Mouse (Mus musculus) liver, adult (tissue): ENCODE results near the gene Wnt1.

Source experiments
- GATA4 ChIP-seq: IDR thresholded peaks from 2 replicates; pipeline ENCODE4 v1.6.1; 2014; ENCODE audit warnings: mild to moderate bottlenecking, low read length; ENCODE audit not compliant: insufficient replicate concordance

The Wnt1 gene

DNA sequence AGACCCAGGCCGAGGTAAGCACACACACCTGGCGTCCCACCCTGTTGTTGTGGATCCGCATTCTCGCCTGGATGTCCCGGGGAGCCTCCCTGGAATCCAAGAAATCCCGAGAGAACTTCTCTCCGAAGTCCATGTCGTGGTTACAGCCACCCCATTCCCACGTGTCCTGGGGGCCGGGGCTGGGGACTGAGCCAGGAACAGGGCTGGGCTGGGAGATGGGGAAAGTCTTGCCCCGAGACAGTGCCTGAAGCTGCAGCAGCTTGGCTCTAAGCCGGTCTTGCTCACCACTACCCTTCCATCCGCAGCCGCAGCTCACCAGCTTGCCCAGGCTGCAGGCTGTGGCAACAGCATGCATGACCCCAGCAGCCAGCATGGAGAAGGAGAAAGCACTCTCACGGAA, 15.6 kb upstream of the Wnt1 start:
- no peak for TF ChIP-seq GATA4

DNA sequence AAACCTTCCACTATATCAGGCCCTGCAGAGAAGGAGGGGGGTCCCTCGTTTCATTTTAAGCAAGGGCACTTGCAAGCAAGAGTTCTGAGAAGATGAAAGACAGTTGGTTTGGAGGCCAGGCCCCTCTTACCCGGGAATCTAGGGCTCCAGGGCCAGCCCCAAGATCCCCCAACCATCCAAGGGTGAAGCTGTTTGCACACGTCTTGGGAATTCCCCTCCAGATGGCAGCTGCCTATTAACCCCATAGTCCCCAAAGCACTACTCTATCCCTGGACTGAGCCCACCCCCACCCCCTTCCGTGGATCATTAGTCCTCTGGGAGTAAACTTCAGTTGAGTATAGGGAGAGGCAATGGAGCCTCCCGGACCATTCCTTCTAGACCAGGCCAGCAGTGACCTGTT, 14.1 kb upstream of the Wnt1 start:
- TF ChIP-seq GATA4 = no peak

DNA sequence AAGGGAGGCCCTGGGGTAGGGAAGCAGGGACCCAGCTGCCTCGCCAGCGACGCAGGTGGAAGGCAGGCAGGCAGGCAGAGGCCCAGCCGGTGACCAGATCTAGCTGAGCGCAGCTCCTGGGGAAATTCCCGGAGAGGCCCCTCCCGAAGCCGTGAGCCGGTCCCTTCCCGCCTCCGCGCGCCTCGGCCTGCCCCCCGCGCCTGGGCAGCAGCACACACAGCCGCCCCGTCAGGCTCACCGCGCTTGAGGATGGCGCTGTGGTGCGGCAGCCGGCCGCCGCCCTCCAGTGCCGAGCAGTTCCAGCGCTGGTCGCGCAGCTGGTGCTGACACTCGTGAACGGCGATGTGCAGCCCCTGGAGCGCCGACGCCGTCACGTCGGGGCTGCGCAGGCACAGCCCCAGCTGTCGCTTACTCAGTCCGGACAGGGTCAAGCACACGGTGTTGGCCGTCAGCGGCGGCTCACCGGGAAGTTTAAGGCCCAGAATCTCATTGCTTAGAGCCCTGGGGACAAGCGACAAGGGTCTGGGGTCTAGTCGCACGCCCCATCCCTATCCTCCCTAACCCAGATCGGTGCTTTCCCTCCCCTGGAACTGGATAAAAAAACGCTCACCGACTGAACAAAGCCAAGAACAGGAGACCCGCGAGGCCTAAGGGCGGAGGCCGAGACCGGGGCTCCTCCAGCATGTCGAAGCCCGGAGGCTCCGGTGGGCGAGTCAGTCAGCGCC, 13.2 kb upstream of the Wnt1 start:
- TF ChIP-seq GATA4 = no peak

DNA sequence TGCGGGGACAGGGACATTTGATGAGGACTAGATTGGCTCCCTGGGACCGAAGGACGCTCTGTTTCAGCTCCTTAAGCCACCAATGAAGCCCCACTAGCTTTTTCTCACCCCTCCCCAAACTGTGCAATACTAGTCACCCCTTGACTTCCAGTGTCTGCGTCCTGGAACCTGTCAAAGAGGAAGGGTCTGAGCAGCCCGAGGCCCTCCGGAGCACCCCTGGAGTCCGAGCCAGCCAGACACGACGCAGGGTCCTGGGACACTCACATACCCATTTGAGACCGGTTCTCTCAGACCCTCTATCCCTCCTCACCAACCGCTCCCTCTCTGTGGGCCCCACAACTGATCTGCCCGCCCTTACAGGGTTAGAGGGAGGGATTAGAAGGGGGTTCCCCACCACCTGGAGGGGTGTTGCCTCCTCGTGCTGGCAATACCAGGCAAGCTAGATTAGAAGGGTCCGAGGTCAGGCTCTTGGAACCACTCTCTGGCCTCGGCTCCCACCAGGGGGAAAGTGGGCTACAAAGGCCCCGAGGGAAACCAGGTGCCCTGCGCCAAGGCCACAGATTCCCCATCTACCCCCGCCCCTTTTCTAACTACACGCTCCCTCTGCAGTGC, 12.5 kb upstream of the Wnt1 start:
- no peak for TF ChIP-seq GATA4

DNA sequence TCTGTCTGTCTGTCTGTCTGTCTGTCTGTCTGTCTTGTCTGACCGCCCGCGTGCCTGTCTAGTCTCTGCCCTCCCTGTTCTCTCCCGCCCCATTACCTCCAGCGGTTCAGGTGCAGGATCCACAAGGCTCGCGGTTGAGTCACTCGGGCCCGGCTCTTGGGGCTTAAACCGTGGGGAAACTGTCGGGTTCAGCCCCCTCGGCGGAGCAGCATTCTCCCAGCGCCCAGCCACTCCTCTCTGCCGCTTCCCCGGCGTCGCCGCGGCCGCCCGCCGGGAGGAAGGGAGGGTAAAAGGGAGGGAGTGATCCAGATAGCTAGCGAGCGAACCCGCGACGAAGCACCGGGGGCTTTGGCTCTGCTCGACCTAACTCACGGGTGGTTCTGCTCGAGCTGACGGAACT, 11.9 kb upstream of the Wnt1 start, which contains the start of gene Wnt10b:
Wnt10b (minus strand) TSS at position 389 of the 400 bp plus-strand sequence.
- TF ChIP-seq GATA4 = no peak

DNA sequence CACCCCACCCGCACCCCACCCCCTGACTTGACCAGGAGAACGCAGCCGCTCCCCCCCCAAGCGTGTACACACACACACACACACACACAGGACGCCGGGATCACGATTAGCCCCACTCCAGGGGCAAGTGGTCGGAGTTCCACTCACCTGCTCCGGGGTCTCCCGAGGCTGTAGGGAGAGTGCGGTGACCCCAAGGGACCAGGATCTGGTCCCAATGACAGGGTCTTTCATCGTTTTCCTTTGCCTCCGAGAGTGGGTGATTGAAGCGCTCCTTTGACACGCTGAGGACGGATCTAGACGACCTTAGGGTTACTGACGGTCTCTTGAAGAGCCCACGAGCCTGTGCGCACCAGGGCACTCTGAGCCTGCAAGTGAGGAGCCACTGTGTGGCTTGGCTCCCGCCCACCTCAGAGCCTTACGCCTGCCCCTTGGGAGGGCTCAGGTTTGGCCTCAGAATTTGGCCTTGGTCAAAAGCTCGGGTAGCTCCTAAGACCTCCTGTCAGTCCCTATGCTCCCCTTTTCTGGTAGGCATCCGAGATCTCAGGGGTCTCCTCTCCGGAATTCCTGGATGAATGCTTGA, 11.4 kb upstream of the Wnt1 start:
- no peak for TF ChIP-seq GATA4

DNA sequence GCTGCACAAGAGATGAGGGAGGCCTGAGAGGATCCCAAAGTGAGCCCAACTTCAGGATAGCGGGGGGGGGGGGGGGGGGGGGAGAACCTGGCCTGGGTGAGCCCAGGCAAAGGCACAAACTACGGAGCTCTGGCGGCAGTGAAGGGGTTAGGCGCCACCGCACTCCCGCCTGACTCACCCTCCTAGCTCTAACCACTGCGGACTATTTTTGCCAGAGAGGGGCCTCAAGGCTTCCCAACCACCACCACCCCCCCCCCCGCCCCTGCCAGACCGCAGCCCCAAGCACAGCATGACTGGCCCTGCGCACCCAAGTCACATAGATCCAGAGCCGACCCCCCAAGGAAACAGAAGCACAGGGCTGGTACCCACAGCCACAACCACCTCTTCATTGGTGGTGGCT, 10.9 kb upstream of the Wnt1 start:
- no peak for TF ChIP-seq GATA4

DNA sequence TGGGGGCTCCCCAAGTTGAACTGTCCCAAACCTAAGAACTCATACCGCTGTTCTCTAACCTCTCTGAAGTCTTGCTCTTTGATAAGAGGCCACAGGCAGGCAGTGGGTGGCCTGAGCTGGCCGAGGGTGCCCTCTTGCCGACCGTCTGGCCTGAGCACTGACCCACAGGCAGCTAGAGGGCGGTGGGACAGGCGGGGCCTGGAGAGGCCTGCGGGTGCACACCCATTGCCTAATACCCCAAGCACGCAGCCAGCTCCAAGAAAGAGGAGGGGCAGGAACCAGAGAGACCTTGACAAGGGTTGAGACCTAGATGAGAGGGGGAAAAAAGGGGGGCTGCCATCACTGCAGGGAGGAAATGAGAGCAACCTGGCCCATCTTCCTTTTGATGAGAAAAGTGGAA, 9.6 kb upstream of the Wnt1 start:
- no peak for TF ChIP-seq GATA4

DNA sequence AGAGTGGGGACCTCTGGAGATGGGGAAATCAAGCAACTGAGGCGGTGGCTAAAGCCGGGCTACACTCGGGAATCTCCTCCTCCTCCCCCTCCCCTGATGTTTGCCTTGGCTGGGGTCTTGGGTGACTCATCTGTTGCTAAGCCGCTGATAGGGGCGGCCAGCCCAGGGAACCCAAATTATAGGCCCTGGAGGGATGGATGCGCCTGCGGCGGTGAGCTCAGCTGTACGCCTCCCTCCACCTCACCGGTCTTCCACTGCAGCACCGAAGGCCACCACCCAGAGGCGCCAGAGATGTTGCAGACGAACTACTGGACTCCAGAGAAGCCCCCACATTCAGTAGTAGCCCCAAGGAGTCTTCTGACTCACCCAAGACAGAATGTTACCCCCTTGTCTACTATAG, 9.1 kb upstream of the Wnt1 start:
- TF ChIP-seq GATA4 = no peak

DNA sequence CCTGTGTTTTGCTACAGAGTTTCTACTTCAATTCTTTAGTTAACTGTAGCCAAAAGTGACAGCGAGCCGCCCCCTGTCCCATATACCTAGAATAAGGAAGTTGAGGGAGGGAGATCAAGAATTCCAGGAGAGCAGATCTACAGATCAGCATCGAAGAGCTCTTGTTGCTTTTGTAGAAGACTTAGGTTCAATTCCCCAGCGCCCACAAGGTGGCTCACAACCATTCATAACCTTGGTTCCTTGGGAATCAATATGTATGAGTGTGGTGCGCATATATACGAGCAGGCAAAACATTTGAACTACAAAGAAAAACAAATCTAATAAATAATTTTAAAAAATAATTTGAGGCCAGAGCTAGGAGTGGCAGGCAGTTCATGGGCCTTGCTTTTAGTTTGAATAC, 8.5 kb upstream of the Wnt1 start:
- no peak for TF ChIP-seq GATA4

DNA sequence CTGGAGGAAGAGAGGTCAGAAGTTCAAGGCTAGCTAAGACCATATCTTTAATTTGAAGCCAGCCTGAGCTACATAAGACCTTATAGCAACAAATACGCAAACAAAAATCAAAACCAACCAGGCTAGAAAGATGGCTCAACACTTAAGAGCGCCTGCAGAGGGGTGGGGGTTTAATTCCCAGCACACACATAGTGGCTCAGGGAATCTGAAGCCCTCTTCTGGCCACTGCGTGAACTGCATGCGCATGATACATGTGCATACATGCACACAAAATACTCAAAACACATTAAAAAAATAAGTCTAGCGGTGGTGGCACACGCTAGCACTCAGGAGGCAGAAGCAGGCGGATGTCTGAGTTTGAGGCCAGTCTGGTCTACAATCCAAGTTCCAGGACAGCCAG, 3.9 kb upstream of the Wnt1 start:
- no peak for TF ChIP-seq GATA4

DNA sequence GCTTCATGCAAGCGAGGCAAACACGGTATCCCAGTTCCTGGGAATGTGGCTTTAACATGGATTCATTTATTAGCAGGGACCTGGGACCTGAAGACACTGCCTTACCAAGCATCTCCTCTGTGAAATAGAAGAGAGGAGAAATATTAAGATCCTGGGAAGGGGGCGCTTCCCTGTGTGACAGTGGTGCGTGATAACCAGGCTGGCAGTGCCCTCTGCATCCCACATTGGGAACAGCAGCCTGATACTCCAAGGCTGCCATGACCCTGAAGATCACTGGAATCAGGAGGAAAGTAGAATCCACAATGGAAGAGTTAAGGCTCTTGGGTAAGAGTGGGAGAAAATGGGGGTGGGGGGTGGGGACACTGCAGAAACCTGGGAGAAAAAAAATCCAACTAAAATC, 1.7 kb upstream of the Wnt1 start:
- no peak for TF ChIP-seq GATA4

DNA sequence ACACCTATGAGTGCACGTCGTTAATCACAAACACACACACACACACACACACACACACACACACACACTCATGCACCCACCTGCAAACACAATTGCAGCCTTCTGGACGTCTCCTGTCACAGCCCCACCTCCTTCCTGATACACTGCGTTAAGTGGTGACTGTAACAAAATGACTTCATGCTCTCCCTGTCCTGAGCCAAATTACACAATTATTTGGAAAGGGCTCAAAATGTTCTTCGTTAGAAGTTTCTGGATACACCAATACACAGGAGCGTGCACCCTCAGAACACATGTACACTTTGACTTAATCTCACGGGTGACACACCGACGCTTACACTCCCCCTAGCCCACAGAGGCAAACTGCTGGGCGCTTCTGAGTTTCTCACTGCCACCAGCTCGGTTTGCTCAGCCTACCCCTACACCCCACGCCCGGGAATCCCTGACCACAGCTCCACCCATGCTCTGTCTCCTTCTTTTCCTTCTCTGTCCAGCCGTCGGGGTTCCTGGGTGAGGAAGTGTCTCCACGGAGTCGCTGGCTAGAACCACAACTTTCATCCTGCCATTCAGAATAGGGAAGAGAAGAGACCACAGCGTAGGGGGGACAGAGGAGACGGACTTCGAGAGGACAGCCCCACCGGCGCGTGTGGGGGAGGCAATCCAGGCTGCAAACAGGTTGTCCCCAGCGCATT, 541 bp upstream of the Wnt1 start:
- TF ChIP-seq GATA4 = no peak

DNA sequence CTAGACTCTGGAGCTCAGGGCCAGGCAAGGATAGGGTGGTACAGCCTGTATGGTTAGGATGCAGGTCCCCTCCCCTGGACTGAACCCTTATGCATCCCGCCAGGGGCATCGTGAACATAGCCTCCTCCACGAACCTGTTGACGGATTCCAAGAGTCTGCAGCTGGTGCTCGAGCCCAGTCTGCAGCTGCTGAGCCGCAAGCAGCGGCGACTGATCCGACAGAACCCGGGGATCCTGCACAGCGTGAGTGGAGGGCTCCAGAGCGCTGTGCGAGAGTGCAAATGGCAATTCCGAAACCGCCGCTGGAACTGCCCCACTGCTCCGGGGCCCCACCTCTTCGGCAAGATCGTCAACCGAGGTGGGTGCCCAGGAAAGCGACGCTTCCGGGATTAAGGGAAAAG, 1.1 kb downstream of the Wnt1 start:
- no peak for TF ChIP-seq GATA4

DNA sequence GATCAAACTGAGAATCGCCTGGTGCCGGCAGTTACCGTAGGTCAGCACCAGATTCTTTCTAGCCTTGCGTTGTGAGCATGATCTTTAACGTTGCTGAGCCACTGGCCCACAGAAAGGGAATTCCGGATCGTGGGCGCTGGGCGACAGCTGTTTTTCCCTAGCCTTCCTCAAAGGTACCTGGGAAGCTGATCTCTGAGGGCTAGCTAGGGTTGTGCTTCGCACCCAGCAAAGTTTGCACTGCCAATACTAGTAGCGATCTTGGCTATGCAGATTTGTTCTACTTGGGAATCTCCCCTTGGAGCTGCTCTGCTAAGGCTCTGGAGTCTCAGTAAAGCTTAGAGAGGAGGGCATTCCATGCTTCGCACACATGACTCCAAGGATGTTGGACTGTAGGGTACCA, 1.6 kb downstream of the Wnt1 start:
- no peak for TF ChIP-seq GATA4

DNA sequence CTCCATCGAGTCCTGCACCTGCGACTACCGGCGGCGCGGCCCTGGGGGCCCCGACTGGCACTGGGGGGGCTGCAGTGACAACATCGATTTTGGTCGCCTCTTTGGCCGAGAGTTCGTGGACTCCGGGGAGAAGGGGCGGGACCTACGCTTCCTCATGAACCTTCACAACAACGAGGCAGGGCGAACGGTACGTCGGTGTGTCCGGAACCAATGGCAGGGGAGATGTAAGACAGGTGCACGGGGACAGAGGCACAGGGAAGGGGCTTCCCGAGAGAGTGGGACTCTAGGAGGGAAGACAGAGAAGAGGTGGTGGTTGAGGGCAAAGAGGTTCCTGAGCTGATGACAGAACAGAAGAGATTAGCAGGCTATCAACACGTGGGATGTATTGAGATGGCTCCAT, 2.1 kb downstream of the Wnt1 start:
- no peak for TF ChIP-seq GATA4
